Mouse (Mus musculus): ENCODE results near the gene Cdk5.
A peak's percentile ranks its signal among the peaks of the same experiment; 100 is the strongest.

The Cdk5 gene

DNA sequence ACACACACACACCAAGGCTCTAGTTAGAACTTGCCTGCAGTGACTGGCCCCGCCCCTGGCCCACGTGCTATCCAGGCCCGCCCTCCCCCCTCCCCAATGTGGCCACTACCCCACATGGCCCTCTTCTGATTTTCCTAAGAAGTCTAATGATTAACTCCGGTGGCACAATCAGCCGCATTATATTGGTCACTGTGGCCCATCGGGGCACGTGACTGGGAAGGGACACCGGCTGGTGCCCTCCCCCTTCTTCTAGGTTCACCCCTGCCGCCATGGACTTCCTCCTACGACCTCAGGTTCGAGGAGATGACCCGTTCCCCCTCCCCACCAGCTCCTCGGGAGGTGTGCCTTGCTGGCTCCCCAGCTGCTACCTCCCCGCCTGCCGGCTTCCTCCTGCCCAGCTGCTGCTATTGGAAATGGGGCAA is 4.7 kb upstream of the Cdk5 start:
- DNase-seq = peak; percentile 51

DNA sequence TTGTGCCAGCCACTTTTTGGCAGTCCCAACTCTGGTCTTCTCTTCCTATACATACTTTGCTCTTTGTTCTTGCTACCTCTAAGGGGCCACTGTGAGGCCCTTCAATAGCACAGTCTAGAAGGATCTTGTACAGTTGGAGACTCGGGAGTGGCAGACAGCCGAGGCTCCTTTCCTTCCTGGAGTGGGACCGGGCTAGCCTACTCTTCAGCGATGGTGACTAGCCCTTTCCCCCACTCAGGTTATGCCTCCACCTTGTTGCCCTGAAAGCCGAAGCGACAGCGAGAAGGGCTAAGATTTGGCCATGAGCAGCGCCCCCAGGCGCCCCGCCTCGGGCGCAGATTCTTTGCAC is 3.9 kb upstream of the Cdk5 start:
- DNase-seq = peak; percentile 36

DNA sequence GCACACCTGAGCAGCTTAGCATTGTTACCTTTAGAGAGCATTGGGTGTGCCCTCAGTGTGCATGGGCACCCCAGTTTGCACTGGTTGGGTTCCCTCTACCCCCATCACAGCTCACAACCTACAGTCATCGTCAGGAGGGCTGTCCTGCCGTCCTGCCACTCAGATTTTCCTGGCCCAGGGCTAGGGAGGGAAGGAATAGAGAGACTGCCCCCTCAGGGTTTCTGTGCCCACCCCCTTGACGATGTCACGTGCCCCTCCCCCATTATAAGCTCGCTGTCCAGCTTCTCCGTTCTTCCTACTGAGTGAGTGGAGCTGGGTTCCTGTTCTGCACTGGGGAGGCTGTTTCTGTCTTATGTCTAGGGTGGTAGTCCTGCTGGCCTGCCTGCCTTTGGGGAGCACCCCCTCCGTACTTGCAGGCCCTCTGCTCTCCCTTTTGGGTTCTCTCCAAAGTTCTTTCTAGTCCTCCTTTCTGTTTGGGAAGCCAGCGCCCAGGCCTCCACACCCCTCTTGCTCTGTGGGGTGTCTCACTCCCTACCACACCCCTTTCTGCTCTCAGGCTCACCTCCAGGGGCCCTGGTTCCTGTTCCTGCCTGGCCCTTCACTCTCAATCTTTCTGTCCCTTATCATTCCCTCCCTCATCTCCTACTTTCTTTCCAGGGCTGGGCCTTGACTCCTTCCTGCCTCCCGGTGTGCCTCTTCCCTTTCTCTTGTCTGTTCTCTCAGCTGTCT is 3.4 kb upstream of the Cdk5 start:
- peak; percentile 54 for DNase-seq

DNA sequence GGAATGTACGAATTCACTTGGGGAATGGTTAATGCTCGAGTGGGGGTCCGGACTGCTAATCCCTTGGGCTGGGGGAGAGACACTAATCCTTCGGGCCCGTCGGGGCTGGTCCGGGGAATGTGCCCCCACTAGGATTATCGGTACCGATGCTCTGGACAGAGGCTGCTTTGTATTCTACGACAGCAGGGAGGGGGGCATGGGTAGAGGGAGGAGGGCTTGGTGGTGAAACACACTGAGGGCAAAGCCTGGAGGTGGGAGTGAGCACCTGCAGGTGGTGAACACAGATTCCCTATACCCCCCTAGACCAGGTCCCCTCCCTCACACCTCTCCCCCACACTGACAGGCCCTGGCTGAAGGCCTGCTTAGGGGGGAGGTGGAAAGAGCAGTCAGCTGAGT is 2.7 kb upstream of the Cdk5 start:
- no peak for DNase-seq

DNA sequence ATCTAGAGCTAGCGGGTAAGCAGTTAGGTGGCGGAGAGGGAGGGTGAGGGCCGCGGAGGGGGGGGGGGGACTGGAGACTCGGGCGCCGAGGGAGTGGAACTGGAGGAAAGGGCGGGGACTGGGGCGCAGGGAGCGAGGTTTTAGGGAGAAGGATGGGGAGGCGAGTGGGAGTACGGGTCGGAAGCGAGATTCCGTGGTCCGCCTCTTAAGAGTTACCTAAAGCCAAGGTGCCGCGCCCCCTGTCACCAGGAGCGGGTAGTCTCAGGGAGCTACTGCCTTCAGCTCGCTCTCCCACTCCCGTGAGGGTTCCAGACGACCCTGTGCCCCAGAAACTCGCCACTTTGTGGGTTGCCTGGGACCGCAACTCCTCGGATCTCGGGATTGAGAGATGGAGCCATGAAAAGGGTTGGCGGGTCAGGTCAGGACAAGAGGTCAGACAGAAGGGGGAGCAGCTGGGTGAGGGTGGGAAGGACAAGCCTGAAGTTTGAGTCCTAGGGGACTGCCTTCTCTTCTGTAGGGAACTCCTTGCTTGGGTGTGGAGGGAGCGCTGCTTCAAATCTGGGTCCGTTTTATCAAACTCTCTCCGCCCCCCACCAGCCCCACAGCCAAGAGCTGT is 2.2 kb upstream of the Cdk5 start:
- DNase-seq = peak; percentile 70

DNA sequence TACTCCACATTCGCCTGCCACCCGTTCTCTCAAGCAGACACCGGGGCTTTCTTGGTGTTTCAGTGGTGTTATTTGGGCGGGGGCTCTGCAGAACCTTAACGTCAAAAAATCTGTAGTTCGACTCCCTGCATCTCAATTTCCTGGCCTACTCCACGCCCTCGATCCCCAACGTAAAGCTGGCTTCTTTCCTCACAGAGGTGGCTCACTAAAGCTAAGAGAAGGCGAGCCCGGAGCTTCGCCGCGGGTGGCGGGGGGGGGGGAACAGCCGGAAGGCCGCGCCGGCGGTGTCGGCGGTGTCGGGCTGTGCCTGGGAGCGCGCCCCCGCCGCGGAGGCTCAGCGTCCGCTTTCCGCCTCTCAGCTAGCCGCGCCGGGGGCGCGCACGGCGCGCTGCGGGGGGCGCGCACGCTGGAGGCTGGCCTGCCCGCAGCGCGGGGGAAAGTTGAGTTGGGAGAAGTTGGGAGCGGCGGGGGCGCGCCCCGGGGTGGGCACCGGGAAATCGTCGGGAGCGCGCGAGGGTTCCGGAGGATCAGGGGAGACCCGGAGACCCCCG is 1.6 kb upstream of the Cdk5 start:
- peak; percentile 80 for DNase-seq

DNA sequence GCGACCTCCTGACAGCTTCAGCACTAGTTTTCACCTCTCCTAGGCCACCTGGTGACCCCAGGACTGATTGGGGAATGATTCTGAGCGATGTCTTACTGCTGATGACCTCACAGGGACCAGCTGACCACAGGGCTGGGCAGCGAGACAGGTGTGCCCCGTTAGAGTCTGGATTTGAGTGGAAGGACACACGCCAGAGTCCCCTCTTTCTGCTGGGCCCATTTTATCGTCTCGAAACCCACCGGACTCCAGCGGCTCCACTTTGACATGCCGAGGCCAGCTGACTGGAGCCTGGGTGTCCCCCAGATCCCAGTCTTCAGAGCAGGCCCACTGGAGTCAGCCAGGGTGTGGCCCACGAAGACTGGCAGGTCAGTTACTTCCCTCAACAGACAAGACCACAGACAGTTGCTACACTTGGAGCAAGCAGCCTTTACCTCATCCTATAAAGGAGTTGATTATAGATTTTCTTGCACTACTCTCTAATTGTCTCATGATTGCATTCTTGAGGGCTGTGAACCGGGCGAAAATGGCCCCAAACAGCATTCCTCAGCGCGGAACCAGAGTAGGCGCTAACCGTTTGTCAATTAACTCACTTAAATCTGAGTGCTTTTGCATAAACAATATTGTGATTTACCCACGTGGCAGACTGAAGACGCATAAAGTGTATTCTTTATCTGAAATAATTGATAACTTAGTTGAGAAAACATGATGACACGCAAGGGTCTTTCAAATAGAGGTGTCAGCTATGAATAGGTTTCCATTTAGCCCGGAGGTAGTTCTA is 863 bp upstream of the Cdk5 start:
- no peak for DNase-seq

DNA sequence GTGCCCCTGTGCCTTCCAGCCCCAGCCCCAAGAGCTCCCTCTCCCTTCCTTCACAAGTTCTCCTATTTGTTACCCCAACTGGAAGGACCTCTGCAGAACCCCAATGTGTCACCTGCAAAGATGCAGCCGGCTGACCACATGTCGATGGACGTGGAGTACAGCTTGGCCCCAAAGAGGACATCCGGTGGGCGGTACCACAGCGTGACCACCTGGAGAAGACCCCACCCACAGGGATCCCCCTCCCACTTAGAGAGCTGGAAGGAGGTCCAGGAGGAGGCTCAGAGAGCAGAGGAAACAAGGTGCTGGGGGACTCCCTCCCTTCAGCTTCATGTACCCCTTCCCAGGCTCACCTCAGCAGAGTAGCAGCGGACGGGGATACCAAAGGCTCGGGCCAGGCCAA is 2.9 kb downstream of the Cdk5 start:
- DNase-seq = no peak

DNA sequence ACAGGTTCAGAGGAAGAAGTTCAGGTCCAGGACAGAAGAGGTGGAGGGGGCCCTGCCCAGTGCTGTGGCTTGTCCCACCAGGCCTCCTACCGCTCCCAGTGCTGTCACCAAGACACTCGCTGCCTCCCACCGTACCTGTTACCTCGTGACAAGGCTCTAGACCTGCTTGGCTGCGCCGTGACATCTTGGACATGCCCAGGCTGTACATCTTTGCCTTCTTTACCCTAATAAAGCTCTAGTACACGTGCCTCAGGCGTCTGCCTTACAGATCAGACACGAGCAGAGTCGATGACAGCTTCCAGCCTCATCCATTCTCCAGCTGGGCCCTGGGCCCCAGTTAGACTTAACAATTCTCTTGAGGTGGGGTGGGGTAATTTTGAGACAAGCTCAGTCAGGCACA is 5.7 kb downstream of the Cdk5 start:
- no peak for DNase-seq

DNA sequence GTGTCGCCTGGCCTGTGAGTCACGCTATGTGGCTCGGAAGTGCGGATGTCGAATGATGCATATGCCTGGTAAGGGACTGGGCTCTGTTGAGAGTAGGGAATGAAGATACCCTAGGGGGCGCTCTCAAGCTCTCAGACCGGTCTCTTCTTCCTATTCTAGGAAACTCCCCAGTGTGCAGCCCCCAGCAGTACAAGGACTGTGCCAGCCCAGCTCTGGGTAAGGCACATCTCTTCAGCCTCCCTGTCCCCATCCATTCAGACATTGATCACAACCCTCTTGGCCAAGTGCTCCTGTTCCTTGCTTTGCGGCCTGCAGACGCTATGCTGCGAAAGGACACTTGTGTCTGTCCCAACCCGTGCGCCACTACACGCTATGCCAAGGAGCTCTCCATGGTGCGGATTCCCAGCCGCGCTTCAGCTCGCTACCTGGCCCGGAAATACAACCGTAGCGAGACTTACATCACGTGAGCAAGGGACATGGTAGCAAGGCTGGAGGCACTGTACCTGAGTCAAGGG is 7.1 kb downstream of the Cdk5 start:
- DNase-seq = peak; percentile 81

DNA sequence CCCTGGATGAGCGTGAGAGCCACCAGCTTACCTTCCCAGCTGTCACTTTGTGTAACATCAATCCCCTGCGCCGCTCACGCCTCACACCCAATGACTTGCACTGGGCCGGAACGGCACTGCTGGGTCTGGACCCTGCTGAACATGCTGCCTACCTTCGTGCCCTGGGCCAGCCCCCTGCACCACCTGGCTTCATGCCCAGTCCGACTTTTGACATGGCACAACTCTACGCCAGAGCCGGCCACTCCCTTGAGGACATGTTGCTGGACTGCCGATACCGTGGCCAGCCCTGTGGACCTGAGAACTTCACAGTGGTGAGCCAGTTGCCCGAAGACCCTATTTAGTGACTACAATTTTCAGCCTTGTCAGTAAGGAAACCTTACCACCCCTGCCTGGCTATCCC is 9.4 kb downstream of the Cdk5 start:
- no peak for DNase-seq

DNA sequence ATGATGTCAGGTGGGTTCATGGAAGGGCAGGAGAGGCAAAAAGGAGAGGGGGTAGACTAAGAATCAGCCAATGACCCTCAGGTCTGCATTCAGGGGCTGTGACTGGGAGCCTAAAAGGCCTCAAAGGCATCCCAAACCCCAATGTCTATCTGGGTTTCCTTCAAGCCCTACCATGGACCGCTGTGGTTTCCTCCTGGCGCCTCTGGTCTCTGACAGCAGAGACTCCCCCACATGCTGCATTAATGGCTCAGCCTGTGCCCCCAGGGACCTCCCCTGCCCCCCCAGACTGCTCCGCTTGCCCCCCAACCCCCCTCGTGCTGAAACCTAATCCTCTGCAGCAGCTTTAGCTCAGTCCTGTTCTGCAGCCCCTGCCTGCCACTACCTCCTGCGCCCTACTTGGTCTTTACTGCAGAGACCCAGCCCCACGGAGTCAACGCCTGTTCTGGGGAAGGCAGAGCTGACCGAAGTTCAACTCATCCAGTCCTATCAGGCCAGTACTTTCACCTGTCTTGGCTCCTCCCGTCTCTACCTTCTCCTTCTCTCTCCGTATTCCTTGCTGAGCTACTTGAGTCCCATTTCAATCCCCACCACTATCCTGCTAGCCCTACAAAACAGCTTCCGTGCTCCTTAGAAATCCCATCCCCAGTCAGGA is 10.2 kb downstream of the Cdk5 start, which contains the start of gene Asic3:
Gene Asic3, plus strand, starts transcription at position 351 of the 652 bp plus-strand sequence.
- no peak for DNase-seq

DNA sequence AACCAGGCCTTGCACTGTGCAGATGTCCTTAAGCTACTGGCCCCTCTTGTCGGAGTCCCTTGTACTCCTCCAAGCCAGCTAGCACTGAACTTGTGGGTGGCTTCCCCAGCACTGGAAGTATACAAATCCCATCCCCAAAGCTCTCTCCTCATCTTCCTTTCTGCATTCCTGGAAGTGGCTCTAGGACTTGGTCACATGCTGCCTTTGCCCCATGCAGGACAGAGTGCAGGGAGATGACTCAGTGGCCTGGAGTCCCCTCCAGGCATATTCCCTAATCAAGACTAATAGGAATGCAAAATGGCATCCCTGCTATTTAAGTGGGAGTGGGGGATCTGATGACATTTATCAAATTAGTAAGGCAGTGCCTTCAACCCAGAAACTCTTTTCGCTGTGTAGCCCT is 11.3 kb downstream of the Cdk5 start:
- DNase-seq = no peak

DNA sequence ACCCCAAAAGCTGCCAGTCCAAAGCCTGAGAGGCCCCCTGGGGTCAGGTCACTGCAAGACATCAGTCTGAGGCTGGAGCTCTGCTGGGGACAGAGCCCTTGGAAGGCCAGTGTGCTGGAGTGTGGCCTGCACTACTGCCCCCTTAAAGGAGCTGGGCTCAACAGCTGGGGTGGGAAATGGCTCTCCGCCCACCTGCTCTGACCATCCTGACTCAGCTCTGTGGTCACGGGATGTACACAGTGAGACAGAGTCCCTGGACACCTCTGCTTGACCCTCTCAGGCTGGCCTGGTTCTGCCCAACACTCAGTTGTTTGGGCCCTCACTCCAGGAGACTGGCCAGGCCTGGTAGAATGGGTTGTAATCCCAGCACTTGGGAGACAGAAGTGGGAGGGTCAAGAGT is 13.9 kb downstream of the Cdk5 start:
- DNase-seq = no peak

DNA sequence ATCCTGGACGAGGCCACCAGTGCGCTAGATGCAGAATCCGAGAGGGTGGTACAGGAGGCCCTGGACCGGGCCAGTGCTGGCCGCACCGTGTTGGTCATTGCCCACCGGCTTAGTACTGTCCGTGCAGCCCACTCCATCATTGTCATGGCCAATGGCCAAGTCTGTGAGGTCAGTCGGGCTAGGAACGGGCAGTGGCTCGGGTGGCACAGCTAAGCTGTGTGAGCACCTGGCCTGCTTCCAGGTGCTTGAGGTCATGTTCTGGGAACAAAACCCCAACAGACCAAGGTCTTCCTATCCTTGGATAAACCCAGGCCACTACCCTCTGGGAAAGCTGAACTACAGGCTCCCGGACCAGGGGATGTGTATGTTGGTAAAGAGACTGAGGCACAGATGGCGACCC is 14.7 kb downstream of the Cdk5 start:
- peak; percentile 44 for DNase-seq

DNA sequence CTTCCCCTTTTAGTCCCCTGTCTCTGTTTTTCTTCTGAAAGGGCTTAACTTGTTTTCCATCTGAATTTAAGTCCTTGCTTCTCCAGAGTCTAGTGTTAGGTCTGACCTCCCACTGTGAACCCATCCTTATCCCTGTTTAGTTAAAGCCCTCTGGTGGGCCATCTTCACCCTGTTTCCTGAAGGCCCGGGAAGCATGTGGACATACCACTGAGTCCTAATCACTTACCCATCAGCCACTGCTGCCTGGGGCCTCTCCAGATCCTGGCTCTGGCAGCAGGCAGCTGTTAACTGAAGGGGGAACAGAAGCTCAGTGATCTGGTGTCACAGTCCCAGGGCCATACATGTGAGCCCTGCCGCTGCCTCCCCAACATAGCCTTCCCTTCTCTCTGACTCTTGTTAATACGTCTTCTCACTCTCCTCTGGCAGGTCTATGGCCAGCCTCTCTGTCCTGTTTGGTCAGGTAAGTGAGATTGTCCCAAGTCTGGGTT is 17.9 kb downstream of the Cdk5 start:
- DNase-seq = no peak

DNA sequence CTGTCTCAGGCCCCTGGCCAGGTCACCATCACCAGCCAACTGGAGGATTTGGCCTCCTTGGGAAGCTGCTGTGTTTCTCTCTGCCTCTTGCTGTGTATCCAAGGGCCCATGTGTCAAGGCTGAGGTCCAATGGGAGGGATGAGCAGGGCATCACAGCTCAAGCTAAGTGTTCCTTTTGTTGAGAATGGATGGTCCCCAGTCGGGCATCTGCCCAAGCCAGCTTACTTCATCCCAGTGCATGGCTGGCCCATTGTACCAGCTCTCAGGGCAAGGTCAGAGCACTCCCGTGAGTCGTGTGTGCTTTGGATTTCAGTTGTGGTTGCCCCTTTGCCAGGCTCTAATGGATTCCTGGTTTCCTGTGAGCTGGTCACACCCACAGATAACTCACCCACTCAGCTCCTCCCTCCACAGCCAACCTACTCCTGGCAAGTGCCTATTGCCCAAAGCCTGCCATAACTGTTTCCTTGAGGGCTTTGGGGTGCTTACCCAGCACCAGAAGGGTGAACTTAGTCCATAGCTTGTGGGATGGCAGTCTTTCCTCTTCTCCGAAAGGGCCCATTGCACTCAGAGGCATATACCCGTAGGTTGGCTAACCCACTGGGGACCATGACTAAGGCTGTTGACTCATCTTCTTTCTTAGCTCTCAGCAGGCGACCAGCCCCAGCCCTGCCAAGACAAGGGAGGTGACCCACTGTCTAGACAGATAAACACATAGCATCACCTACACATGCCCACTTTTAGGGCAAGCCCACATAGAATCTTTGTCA is 18.6 kb downstream of the Cdk5 start:
- DNase-seq = no peak

DNA sequence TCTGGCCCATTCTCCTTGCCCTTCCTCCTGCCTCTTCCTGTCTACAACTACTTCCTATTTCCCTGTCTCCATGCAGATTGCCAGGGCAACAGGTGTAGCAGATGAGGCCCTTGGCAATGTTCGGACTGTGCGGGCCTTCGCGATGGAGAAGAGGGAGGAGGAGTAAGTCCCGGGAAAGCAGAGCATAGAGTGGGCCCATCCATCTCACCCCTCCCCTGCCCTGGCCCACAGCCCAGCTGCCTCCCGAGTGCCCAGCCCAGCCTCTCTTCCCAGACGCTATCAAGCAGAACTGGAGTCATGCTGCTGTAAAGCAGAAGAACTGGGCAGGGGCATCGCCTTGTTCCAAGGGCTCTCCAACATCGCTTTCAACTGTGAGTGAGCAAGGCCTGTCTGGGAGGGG is 21.4 kb downstream of the Cdk5 start:
- no peak for DNase-seq

DNA sequence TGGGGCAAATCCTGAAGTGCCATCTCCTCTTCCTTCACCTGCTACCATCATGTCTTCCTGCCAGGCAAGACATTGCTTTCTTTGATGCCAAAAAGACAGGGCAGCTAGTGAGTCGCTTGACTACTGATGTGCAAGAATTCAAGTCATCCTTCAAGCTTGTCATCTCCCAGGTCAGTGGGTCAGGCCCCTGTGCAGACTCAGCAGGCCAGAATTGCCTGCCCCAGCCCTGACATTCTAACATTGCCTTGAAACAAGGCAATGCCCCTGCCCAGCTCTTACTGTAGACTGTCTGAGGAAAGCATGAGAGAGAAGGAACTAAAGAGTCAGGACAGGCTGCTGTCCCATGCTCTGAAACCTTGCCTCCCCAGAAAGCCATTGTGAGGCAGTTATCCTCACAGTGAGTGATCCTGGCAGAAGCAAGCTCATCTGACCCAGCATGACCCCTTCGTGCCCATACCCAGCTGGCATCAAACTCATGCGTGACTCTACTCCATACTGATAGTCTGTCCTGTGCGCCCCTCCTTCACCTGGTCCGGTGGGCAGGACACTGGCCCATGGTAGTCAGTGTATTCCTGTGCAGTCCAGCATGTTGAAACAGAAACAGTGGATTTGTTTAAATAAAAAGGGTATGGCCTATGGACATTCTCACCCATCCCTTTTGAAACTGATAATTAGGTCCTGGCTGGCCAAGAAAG is 22.3 kb downstream of the Cdk5 start:
- no peak for DNase-seq

DNA sequence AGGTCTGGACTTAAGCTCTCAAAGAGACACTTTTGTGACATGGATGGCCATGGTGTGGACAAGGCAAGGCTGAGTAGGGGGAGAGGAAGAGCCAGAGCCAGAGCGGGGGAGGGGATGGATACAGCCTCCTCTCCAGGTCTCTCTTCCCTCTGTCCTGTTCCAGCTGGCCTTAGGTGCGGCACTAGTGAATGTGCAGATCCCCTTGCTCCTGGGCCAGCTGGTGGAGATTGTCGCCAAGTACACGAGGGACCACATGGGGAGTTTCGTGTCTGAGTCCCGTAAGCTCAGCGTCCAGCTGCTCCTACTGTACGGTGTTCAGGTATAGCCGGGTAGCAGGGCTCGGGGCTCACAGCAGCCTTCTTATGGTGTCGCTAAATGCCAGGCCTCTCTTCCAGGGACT is 23.0 kb downstream of the Cdk5 start:
- DNase-seq = peak; percentile 43

DNA sequence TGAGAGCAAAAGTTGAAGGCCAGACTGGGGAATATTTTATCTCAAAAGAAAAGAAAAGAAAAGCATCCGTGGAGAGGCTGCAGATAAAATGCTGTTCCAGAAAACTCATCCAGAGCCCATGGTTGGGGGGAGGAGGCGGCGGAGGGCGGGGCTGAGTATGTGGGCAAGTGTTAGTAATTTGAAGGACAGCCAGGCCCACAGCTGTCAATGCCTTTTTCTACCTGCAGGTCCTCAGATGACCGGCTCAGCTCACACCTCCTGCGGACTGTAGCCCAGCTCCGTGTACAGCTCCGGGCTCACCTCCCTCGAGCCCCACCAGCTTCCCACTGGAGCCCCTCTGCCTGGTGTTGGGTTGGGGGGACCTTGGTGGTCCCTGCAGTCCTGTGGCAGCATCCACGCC is 23.6 kb downstream of the Cdk5 start:
- DNase-seq = no peak
